Mouse (Mus musculus) gastrocnemius, adult 8-10 months (tissue): ENCODE results near the gene Ehmt1. TPM values are rescaled to one million over a fixed set of nuclear protein-coding genes. Genes with fewer than 3 reads are reported as not detected.
A peak's percentile ranks its signal among the peaks of the same experiment; 100 is the strongest.

ENCODE experiments used
- DNase-seq, 2 experiments: peaks; one replicate each; pipeline ENCODE4 v3.0.0; 2022; ENCODE audit warnings: low spot score in 2 of 2
- microRNA-seq: library from miRNA; unstranded; fragments of <30 nt; microRNA quantifications from one replicate; pipeline ENCODE4 v1.2.0, GENCODE M21; 2022
- total RNA-seq, 4 experiments: library from RNA; stranded (reverse); gene quantifications; 2 replicates each; pipeline ENCODE4 v1.2.4; 2022

Gene Ehmt1
- total RNA-seq, 4 experiments from 2014 or later: 17.6 to 24.3 (median 22.1) TPM

DNA sequence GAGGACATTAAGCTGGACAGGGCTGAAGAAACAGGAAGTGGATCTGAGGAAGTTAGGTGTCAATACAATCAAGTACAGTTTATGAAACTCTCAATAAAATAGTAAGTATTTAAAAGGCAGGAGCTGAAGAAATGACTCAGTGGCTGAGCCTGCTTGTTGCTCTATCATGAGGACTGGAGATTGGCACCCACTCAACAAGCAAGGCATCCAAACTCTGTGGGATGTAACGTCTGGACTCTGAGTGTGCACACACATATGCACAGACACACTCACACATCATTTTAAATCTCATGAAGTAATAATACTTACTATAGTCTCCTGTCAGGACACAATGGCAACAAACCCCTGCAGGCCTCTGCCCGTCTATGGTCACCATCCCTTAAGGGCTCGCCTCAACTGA lies 112.4 kb downstream of the Ehmt1 start:
- DNase-seq: no peak

DNA sequence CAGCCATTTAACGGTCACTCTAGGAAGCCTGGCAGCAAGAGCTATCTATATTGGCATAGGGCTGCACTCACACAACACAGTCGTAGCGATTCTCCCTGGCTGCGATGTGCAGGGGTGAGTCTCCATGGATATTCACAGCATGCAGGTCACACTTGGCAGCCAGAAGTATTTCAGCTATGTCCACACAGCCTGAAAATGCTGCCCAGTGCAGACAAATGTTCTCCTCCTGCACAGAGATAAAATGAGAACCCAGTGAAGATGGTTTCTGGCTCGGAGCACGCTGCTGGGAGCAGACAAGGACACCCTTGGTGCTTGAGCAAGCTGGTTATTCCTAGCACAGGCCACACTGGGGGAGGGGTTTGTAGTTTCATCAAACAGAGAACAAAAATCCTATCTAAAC lies 113.3 kb downstream of the Ehmt1 start:
- DNase-seq: peak; percentile 13 to 34

DNA sequence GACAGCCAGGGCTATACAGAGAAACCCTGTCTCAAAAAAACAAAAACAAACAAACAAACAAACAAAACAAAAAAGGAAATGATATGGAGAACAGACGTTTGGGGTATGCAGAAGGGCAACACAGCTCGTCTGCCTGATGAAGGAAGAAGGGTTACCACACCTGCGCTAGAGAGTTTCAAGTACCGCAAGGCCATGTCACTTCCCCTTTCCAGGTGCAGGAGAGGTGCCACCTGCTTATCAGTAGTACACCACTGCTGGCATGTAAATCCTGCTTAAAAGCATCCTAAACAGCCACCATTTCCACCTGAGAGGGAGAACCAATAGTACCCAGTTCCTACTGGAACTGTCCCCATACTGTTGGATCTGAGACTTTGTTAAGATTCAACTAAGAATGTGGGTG lies 113.8 kb downstream of the Ehmt1 start:
- DNase-seq: no peak

DNA sequence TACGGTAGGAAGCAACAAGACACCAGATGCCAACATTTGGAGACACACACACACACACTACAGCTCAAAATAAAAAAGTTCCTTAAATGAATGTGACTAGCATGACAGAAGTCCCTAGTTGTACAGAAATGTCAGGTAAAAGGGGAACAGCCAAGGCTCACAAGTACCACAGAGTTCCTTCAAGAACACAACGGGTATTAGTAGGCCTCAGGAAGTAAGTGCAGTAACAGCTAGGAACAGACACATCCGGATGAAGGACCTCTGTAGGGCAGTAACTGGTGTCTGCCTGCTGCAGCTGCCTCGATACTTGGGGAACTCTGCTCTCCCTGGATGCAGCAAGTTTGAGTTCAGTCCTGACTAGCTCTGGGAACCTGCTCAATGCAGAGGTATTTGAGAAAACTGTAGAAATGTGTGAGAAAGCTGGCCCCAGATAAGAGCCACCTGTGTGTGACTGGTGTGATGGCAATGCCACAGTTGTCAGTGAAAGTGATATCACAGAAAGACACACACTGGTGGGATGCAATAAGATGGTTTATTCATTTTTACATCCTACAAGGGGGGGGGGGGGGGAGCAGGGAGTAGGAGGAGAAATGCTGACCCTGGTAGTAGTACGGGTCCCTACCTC lies 122.5 kb downstream of the Ehmt1 start:
- DNase-seq: no peak

DNA sequence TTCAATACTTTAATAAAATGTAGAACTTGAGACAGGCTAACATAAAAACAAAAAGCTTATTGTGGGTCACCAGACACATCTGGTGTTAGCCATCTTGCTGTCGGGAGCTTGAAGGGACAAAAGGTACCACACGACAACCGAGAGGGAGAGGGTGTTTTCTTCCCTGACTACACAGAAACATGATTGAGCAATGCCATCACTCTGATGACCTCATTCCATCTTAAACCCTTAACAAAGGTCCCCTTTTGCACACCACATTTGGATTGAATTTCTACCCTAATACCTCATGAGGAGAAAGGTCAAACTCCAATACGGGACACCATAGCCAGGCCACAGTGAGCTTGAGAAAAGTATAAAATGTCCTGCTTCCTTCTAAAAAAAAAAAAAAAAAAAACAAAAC lies 132.2 kb downstream of the Ehmt1 start:
- no peak for DNase-seq

DNA sequence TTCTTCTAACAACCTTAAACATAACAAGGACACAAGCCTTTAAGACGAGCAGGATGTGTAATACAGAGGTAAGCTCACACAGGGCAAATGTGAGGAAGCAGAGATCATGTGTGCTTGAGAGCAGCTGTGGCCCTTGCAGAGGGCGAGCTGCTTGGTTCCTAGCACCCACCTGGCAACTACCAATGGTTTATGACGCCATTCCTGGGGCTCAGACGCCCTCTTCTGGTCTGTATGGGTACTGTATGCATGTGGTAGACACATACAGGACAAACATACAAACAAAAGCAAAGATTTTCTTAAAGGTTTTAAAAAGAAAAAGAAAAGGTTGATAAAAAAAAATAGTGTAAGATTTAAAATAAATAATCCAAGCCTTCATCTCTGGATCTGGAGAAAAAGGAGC lies 138.2 kb downstream of the Ehmt1 start:
- DNase-seq: no peak

DNA sequence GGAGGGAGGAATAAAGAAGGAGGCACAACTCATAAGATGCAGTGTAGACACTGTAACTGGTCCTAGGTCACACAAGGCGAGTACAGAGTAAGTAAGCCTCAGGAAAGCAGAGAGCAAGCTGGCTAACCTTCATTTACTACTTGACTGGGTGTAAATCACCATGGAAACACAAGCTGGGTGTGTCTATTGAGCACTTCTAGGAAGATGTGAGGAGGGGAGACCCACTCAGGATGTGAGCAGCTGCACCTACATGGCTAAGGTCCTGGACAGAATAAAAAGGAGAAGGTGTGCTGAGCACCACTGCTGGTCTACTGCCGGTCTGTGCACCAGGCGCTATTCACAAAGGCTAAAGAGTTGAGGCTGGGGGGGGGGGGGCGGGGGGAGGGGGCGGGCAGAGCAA lies 142.6 kb downstream of the Ehmt1 start:
- DNase-seq: no peak

DNA sequence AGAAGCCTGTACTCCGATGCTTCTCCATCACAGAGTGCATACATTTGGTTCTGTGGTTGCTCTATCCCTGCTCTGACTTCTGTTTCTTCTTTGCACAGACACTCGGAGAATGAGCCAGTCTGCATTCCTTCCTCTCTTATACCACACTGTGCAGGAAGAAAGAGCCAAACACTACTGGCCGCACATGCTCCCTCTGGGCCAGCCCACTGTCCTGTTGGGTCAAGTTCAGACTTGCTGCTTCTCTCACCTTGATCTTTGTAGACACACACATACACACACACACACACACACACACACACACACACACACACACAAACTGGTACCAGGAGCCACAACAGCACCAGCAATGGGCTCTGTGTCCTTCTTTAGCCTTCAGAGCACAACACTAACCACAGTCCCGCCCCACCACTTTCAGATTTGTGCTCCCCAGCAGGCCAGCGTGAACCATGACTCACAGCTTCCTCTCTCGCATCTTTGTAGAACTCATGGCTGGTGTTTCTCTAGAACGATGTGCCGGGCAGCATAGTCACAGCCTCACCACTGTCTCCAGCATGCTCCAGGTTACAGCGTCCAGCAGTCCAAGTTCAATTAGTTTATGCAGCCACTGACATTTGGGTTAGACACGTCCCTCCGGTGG lies 143.3 kb downstream of the Ehmt1 start:
- no peak for DNase-seq

DNA sequence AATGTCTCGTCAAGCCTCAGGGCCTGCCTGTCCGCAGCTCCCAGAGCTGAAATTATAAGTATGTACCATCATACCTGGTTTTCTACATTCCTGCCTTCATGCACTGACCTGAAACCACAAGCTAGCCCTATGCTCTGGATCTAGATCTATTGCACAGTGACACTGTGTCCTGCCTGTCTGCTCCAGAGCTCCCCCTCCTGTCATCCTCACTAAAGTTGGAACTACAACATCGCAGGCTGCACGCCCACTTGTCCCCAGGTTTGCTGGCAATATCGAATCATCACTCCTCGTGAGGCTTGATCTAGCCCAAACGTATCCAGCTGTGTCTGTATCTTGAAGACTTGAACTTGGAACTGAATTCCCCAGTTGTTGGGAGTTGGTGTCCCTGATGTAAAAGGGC lies 144.6 kb downstream of the Ehmt1 start:
- no peak for DNase-seq

DNA sequence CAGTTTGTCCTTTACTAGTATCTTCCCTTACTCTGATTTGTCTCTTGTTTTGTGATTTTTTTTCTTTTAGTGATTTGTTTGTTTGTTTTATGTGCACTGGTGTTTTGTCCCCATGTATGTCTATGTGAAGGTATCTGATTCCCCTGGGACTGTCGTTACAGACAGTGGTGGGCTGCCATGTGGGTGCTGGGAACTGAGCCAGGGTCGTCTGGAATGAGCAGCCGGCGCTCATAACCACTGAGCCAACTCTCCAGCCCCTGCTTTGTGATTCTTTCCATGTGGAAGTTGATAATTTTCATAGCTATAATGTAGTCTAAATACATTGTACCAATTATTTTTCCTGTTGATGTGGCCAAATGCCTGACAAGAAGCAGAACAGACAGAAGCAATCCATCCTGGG lies 148.6 kb downstream of the Ehmt1 start:
- no peak for DNase-seq

DNA sequence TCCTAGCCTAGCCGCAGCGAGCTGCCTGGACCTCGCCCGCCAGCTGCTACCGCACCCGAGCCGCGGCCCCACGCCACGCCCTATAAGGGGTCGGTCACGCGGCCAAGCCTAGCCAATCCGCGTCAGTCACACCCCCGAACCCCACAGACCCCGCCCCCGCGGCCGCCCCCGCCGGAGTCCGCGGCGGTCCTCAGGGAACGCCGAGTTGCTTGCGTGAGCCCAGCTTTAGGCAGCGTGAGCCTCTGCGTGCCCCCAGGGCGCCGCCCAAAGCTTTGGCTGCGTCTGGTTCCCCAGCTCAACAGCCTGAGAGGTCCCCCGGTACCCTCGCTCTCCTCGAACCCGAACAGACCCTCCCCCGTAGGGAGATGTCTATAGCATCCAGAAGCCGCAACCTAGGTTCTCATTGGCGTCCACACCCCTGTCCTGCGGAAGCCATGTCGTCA lies 156.3 kb downstream of the Ehmt1 start, which contains the start of gene Cacna1b:
TSS of gene Cacna1b (minus strand) at position 38 of the 443 bp plus-strand sequence.
- DNase-seq: no peak

DNA sequence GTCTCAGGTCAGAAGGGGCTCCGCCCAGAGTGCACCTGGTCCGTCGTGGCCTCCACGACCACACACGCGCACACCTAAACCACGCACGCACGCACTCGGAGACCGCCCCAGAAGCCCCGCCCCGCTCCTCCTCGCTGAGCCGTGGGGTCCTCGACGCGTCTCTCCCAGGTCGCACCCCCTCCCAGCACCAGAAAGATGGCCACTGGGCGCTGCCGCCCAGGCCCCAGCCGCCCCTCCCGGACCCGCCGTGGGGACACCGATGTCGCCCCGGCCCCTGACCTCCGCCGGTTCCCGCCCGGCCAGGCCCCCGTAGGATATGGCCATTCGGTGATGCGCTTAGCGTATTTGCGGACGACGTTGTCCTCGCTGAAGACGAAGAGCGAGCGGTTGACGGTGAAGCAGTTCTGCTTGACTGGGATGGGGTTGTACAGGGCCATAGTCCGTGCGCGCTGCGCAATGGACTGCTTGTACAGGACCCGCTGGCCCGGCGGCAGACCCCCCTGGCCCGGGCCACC lies 156.9 kb downstream of the Ehmt1 start:
- no peak for DNase-seq

DNA sequence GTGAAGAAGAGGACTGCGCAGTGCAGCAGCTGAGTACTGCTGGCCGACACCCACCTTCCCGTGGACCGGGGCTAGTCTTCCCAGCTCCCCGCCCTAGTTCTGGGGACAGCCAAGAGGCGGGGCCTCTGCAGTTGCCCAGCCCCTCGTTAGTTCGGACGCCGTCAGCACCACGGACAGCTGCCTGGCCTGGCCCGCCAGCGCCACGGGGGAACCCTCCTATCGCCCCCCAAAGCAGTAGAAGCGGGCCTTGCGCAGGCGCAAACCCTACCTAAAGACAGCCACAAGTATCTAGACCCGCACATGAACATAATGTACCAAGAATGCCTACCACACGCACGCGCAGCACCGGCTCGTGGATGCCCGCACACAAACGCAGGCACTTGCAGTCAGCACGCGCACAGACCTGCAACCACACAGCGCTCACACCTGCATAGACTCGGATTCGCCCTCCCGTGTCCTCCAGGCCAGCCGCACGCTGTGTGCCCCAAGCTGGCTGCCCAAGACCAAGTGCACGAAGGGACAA lies 157.4 kb downstream of the Ehmt1 start:
- peak in 1 of 2 experiments; percentile 8 for DNase-seq

DNA sequence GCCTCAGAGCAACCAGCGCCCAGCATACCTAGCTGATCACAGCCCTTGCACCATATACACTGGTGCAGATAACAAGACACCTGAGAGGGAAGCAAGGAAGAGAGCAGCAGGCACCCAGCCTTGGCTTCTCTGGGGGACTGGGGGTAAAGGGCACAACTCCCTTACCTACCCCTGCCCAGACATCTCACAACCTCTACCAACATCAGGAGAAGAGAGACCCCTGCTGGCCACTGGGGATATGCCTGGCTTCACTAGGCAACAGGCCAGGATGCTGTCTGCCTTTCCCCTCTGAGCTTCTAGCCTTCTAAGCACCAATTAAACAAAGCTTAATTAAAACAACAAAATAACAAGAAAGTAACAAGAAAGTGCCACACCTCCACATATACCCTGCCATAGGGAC lies 164.1 kb downstream of the Ehmt1 start:
- no peak for DNase-seq

DNA sequence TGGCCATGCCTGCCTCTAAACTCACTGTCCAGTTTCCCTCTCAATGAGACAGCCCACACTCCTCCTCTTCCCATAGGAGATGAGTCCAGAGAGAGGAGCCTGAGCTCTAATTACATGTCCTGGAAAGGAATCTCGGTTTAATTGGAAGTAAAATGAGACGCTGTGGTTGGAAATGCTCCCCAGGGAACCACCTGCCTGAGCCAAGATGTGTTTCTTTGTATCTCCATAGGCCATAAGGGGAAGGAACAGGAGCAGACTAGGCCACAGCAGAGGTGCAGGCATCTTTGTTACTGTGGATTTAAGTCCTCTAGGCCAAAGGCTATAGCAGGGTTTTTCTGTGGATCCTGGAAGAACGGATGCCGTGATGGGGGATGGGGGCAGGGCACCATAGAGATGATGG lies 166.8 kb downstream of the Ehmt1 start:
- no peak for DNase-seq

DNA sequence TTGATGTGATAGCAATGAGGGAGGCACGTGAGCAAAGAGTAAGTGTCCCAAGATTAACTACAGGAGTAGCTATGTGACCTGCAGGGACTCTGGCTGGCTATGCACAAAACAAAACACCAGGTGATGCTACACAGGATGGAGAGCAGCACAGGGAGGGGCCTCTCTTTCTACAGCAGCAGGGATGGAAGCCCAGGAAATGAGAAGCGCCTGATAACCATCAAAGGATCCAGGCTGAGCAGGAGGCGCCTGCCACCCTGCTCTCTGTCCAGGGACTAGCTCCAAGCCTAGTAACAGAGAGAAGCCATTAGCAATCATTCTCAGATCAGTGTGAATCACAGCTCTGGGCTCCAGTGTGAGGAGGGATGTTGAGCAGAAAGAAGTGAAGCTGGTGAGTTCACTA lies 169.4 kb downstream of the Ehmt1 start:
- no peak for DNase-seq

DNA sequence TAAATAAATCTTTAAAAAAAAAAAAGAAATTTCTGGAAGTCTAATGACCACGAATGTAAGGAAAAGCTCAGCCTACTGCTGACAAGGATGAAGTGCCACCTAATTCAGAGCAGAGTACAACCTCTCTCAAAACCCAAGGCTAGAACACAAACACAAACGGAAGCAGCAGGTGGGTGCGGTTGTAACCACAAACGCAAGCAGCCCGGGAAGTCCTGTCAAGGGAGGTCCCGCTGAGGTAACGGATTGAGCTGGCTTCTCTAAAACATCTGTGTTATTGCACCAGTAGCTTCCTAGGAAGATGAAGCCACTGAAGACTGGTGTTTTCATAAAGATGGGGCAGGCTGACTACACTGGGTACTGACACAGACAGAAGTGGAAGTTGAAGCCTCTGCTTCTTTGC lies 171.5 kb downstream of the Ehmt1 start:
- DNase-seq: no peak

Small RNAs within 50 kb of the gene (microRNA-seq; reads per million reads assigned to microRNA genes)
- not detected for gene Gm22875

Other genes starting within 250 kb of the Ehmt1 start
- not detected for gene Cacna1b, start 156.5 kb downstream of the Ehmt1 start, total RNA-seq
- gene Arrdc1, start 15.6 kb upstream of the Ehmt1 start, total RNA-seq: 1 to 10 TPM; 1.2 to 3.3 (median 2.2) TPM
- gene Zmynd19, start 30.2 kb upstream of the Ehmt1 start, total RNA-seq: 10 to 100 TPM; 19.9 to 24.0 (median 23.1) TPM
- 1 to 10 TPM; 3.8 to 4.3 (median 4.2) TPM for gene Dph7, start 42.8 kb upstream of the Ehmt1 start, total RNA-seq
- 10 to 100 TPM; 33.0 to 39.9 (median 34.9) TPM for gene Mrpl41, start 55.5 kb upstream of the Ehmt1 start, total RNA-seq
- 10 to 100 TPM; 32.8 to 48.4 (median 40.4) TPM for gene Pnpla7, start 56.4 kb upstream of the Ehmt1 start, total RNA-seq
- gene Nsmf, start 134.7 kb upstream of the Ehmt1 start, total RNA-seq: 1 to 10 TPM; 5.6 to 8.4 (median 7.2) TPM
- gene Entpd8, start 160.7 kb upstream of the Ehmt1 start, total RNA-seq: not detected
- not detected for gene Noxa1, start 175.5 kb upstream of the Ehmt1 start, total RNA-seq